Mouse (Mus musculus) liver, adult 2 months (tissue): ENCODE data around the gene Phactr3. TPM values are rescaled to one million over a fixed set of nuclear protein-coding genes. Genes with fewer than 3 reads are reported as not detected.

Source experiments
- DNase-seq: peaks from one replicate; pipeline ENCODE4 v3.0.0-alpha.2; 2011; ENCODE audit warnings: low read depth, low spot score; ENCODE audit errors: extremely low read depth
- H3K27ac ChIP-seq: fragments of 200-500 bp; replicated peaks from 2 replicates; pipeline ENCODE4 v1.5.1; 2012; ENCODE audit warnings: low read depth, mild to moderate bottlenecking, control low read depth, inconsistent platforms, low read length; ENCODE audit not compliant: insufficient read depth
- H3K27me3 ChIP-seq: fragments of 200-500 bp; 2 replicates; pipeline ENCODE4 v1.6.1; 2012; ENCODE audit warnings: mild to moderate bottlenecking, moderate library complexity, low read length, inconsistent platforms; ENCODE audit not compliant: control insufficient read depth, insufficient read depth
- H3K36me3 ChIP-seq: fragments of 200-500 bp; 2 replicates; pipeline ENCODE4 v1.6.1; 2012; ENCODE audit warnings: low read length, inconsistent platforms; ENCODE audit not compliant: control insufficient read depth, insufficient read depth
- H3K4me1 ChIP-seq: fragments of 200-500 bp; 2 replicates; pipeline ENCODE4 v1.6.1; 2011; ENCODE audit warnings: low read length; ENCODE audit not compliant: control insufficient read depth, insufficient read depth
- H3K4me3 ChIP-seq: fragments of 200-500 bp; 2 replicates; pipeline ENCODE4 v1.5.1; 2011; ENCODE audit warnings: low read depth, mild to moderate bottlenecking, control low read depth, low read length, moderate library complexity; ENCODE audit not compliant: insufficient read depth
- H3K79me2 ChIP-seq: fragments of 200-500 bp; 2 replicates; pipeline ENCODE4 v1.6.1; 2012; ENCODE audit warnings: inconsistent platforms, mild to moderate bottlenecking, low read length, moderate library complexity; ENCODE audit not compliant: control insufficient read depth, insufficient read depth
- H3K9ac ChIP-seq: fragments of 200-500 bp; 2 replicates; pipeline ENCODE4 v1.6.1; 2012; ENCODE audit warnings: low read depth, mild to moderate bottlenecking, control low read depth, inconsistent platforms, low read length
- CTCF ChIP-seq: fragments of 200-500 bp; IDR thresholded peaks from 2 replicates; pipeline ENCODE4 v1.5.1; 2011; ENCODE audit warnings: low read depth, low read length, control low read depth
- POLR2A ChIP-seq: fragments of 200-500 bp; IDR thresholded peaks from 2 replicates; pipeline ENCODE4 v1.6.1; 2011; ENCODE audit warnings: low read length, control low read depth; ENCODE audit not compliant: insufficient read depth; ENCODE audit errors: extremely low read depth
- WGBS: fragments of 180-500 bp; shearing (Covaris S2); methylation state at CpG from one replicate; pipeline ENCODE4 v1.1.7; 2018; 5-methylcytosine and 5-hydroxymethylcytosine counted together
- polyA plus RNA-seq: library from polyadenylated mRNA; depleted of rRNA; stranded (reverse); fragments of >200 nt; gene quantifications from 2 replicates; pipeline ENCODE4 v1.2.3, GENCODE M21; 2012
- total RNA-seq: library from RNA; depleted of rRNA; stranded (reverse); fragments of >200 nt; gene quantifications from 2 replicates; pipeline ENCODE4 v1.2.3, GENCODE M21; 2014

The Phactr3 gene
- total and polyA plus RNA-seq, 2 experiments = not detected

GRCm38 (mm10) chr2:178319766-178320165 is 201.0 kb downstream of the Phactr3 start:
- Histone ChIP-seq H3K27ac (no peak overlapping the region), H3K4me3 (no peak overlapping the region), H3K36me3 (no peaks in the 10 kb centered on the region), H3K79me2 (no peaks in the 10 kb centered on the region), H3K4me1 (no peaks in the 10 kb centered on the region), H3K9ac (no peak overlapping the region), H3K27me3 (no peaks in the 10 kb centered on the region)
- TF ChIP-seq POLR2A = no peak
- TF ChIP-seq CTCF = no peak
- WGBS = 81% methylated on average over 7 of the region's 7 CpGs
- DNase-seq = no peak

- 76% methylated on average over 10 of the region's 10 CpGs for WGBS
- Histone ChIP-seq H3K27me3 (no peaks in the 10 kb centered on the region), H3K79me2 (no peaks in the 10 kb centered on the region), H3K9ac (no peak overlapping the region), H3K36me3 (no peaks in the 10 kb centered on the region), H3K4me1 (no peaks in the 10 kb centered on the region), H3K27ac (no peak overlapping the region), H3K4me3 (no peak overlapping the region)
- DNase-seq = no peak
- TF ChIP-seq CTCF (no peak), POLR2A (no peak)
Measured at GRCm38 (mm10) chr2:178321271-178321670, 202.5 kb downstream of the Phactr3 start.

- H3K27me3 ChIP-seq = no peaks in the 10 kb centered on the region
- TF ChIP-seq POLR2A (no peak), CTCF (no peak)
- H3K4me1 ChIP-seq = no peaks in the 10 kb centered on the region
- no peak overlapping the region for H3K27ac ChIP-seq
- H3K9ac ChIP-seq = no peak overlapping the region
- no peak overlapping the region for H3K4me3 ChIP-seq
- WGBS = 79% methylated on average over 3 of the region's 3 CpGs
- DNase-seq = no peak
- no peaks in the 10 kb centered on the region for H3K36me3 ChIP-seq
- H3K79me2 ChIP-seq = no peaks in the 10 kb centered on the region
Measured at GRCm38 (mm10) chr2:178324410-178324809, 205.6 kb downstream of the Phactr3 start.

- no peak for TF ChIP-seq CTCF
- no peak for TF ChIP-seq POLR2A
- H3K36me3 ChIP-seq = no peaks in the 10 kb centered on the region
- no peak overlapping the region for H3K9ac ChIP-seq
- 77% methylated on average over 4 of the region's 4 CpGs for WGBS
- no peaks in the 10 kb centered on the region for H3K79me2 ChIP-seq
- H3K27ac ChIP-seq = no peak overlapping the region
- no peak overlapping the region for H3K4me3 ChIP-seq
- no peaks in the 10 kb centered on the region for H3K27me3 ChIP-seq
- no peak for DNase-seq
- H3K4me1 ChIP-seq = no peaks in the 10 kb centered on the region
Measured at GRCm38 (mm10) chr2:178324818-178325217, 206.0 kb downstream of the Phactr3 start.

GRCm38 (mm10) chr2:178326067-178326466 is 207.3 kb downstream of the Phactr3 start:
- Histone ChIP-seq H3K4me1 (no peaks in the 10 kb centered on the region), H3K27ac (no peak overlapping the region), H3K9ac (no peak overlapping the region), H3K27me3 (no peaks in the 10 kb centered on the region), H3K79me2 (no peaks in the 10 kb centered on the region), H3K36me3 (no peaks in the 10 kb centered on the region), H3K4me3 (no peak overlapping the region)
- TF ChIP-seq CTCF (no peak), POLR2A (no peak)
- 90% methylated on average over 10 of the region's 10 CpGs for WGBS
- DNase-seq = no peak

GRCm38 (mm10) chr2:178326750-178327465 is 208.1 kb downstream of the Phactr3 start:
- Histone ChIP-seq H3K9ac (no peak overlapping the region), H3K27ac (no peak overlapping the region), H3K79me2 (no peaks in the 10 kb centered on the region), H3K4me3 (no peak overlapping the region), H3K4me1 (no peaks in the 10 kb centered on the region), H3K27me3 (no peaks in the 10 kb centered on the region), H3K36me3 (no peaks in the 10 kb centered on the region)
- 29% methylated on average over 5 of the region's 5 CpGs for WGBS
- TF ChIP-seq POLR2A = no peak
- TF ChIP-seq CTCF = no peak
- peak; percentile 10 for DNase-seq
